Mouse (Mus musculus) G1E (cell line): ENCODE results near the gene Kcnma1.

Experiments used
- CTCF ChIP-seq: IDR thresholded peaks from 2 replicates; pipeline ENCODE4 v1.5.1; 2012; ENCODE audit warnings: low read depth, low read length, inconsistent platforms, mixed read lengths
- GATA1 ChIP-seq: IDR thresholded peaks from 2 replicates; pipeline ENCODE4 v1.6.1; 2012; ENCODE audit warnings: borderline replicate concordance, low read length, inconsistent platforms, mixed read lengths
- GATA2 ChIP-seq: IDR thresholded peaks from 2 replicates; pipeline ENCODE4 v1.6.1; 2012; ENCODE audit warnings: low read depth, low read length, inconsistent platforms, borderline replicate concordance
- POLR2AphosphoS5 ChIP-seq: IDR thresholded peaks from 2 replicates; pipeline ENCODE4 v1.6.1; 2012; ENCODE audit warnings: low read depth, low read length, inconsistent platforms; ENCODE audit not compliant: insufficient replicate concordance

DNA sequence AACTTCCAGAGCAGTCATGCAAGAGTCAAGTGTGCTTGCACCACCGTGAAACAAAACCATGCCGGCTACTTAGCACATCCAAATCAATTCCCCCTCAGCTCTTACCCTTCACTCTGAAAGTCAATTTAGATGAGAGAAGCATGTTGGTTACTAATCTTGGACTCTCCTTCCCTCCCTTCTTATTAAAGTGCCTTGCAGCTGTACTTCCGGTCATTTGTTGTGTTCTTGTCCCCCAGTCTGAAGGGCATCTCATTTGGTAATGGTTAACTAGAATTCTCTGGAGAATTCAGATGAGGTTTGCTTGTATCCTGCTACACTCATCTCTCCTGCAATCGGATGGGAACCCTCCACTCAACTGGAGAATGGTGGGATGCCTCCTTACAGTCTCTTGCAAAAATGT lies 267.3 kb downstream of the Kcnma1 start:
- TF ChIP-seq CTCF, result no peak
- TF ChIP-seq POLR2AphosphoS5, result no peak
- TF ChIP-seq GATA1, result no peak
- no peak for TF ChIP-seq GATA2
